In the genomic region with DNA sequence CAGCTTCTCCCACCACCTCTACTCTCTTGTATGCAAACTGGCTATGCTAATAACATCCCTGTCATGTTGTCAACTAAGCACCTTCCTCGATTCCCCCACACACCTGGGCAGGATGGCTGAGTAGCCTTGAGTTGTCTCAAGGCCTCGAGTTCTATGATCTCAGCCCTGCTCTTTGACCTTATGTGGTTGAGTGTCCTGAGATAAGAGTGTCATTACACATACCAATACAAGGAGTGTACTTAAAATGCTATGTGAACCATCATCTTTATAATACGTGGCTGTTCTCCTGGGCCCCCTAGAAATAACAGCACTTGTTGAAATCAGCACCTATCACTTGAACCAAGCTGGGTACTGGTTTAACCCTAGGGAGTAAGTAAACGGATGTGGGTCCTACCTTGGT, we compare ENCODE assay signal across 23 mouse cellular contexts.
DNase-seq lines count a peak whose midpoint lies in the region; ATAC-seq and TF ChIP-seq lines count a peak whose summit lies in the region.
"Had no signal": no experiment of that assay in that cellular context is flagged by ENCODE, and none has a peak within 500 bp of the region (broad histone marks: within the 10 kb centered on the region; RNA-seq: fewer than 3 reads in every experiment).

No protein-coding gene starts in this region.

- no peak overlapping the region for H3K4me2 ChIP-seq in intestine, embryonic 15.5 days (replicated peaks)
- no peak overlapping the region for H3K4me2 ChIP-seq in intestine, embryonic 16.5 days (ENCODE audit: low read depth, low read length)
- no peak overlapping the region for H3K4me2 ChIP-seq in intestine, postnatal 0 days (replicated peaks; ENCODE audit: low read depth)
- H3K4me2 ChIP-seq in kidney, embryonic 16.5 days (replicated peaks; ENCODE audit: low read depth, low read length), result no peak overlapping the region

- no peaks in the 10 kb centered on the region for H3K27me3 ChIP-seq in intestine, embryonic 15.5 days (replicated peaks)
- no peaks in the 10 kb centered on the region for H3K27me3 ChIP-seq in intestine, embryonic 16.5 days (replicated peaks; ENCODE audit: control insufficient read depth, insufficient read depth, low read length)
- H3K27me3 ChIP-seq in intestine, postnatal 0 days (replicated peaks; ENCODE audit: control insufficient read depth, insufficient read depth, low read length), result no peaks in the 10 kb centered on the region
- H3K27me3 ChIP-seq in kidney, embryonic 16.5 days (ENCODE audit: insufficient read depth, low read length), result no peaks in the 10 kb centered on the region
- H3K27me3 ChIP-seq: CH12.LX had no signal

- no peaks in the 10 kb centered on the region for H3K36me3 ChIP-seq in intestine, embryonic 15.5 days
- no peaks in the 10 kb centered on the region for H3K36me3 ChIP-seq in intestine, embryonic 16.5 days (ENCODE audit: control insufficient read depth, insufficient read depth, low read length)
- no peaks in the 10 kb centered on the region for H3K36me3 ChIP-seq in intestine, postnatal 0 days (ENCODE audit: control insufficient read depth, insufficient read depth)
- no peaks in the 10 kb centered on the region for H3K36me3 ChIP-seq in kidney, embryonic 16.5 days (ENCODE audit: insufficient read depth, low read length)
- H3K36me3 ChIP-seq: G1E had no signal

- H3K4me1 ChIP-seq in intestine, embryonic 15.5 days (replicated peaks), result no peaks in the 10 kb centered on the region
- no peaks in the 10 kb centered on the region for H3K4me1 ChIP-seq in intestine, embryonic 16.5 days (ENCODE audit: control insufficient read depth, insufficient read depth, low read length)
- 0 out of 2 replicates have a peak, but pooled peaks cover 5% of the 10 kb centered on the region for H3K4me1 ChIP-seq in intestine, postnatal 0 days (replicated peaks; ENCODE audit: control insufficient read depth, insufficient read depth, low read length)
- no peaks in the 10 kb centered on the region for H3K4me1 ChIP-seq in kidney, embryonic 16.5 days (ENCODE audit: insufficient read depth, low read length)

- no peak overlapping the region for H3K4me3 ChIP-seq in intestine, embryonic 15.5 days (replicated peaks)
- no peak overlapping the region for H3K4me3 ChIP-seq in intestine, embryonic 16.5 days (ENCODE audit: low read length)
- no peak overlapping the region for H3K4me3 ChIP-seq in intestine, postnatal 0 days (ENCODE audit: low read depth, low read length)
- H3K4me3 ChIP-seq in kidney, embryonic 16.5 days (ENCODE audit: low read length), result no peak overlapping the region

- WGBS in intestine, embryonic 15.5 days, result 61% methylated on average over 4 of the region's 4 CpGs
- WGBS in intestine, embryonic 16.5 days, result 59% methylated on average over 4 of the region's 4 CpGs
- 38% methylated on average over 4 of the region's 4 CpGs for WGBS in intestine, postnatal 0 days
- 77% methylated on average over 4 of the region's 4 CpGs for WGBS in kidney, embryonic 16.5 days

- H3K9ac ChIP-seq in intestine, embryonic 15.5 days, result no peak overlapping the region
- no peak overlapping the region for H3K9ac ChIP-seq in intestine, embryonic 16.5 days (ENCODE audit: low read depth, low read length)
- no peak overlapping the region for H3K9ac ChIP-seq in intestine, postnatal 0 days (ENCODE audit: low read depth, low read length)
- H3K9ac ChIP-seq in kidney, embryonic 16.5 days (replicated peaks; ENCODE audit: low read length), result no peak overlapping the region

- no peaks in the 10 kb centered on the region for H3K9me3 ChIP-seq in intestine, embryonic 15.5 days
- H3K9me3 ChIP-seq in intestine, embryonic 16.5 days (ENCODE audit: control insufficient read depth, low read length), result no peaks in the 10 kb centered on the region
- H3K9me3 ChIP-seq in intestine, postnatal 0 days (ENCODE audit: control insufficient read depth), result no peaks in the 10 kb centered on the region
- H3K9me3 ChIP-seq in kidney, embryonic 16.5 days (ENCODE audit: low read length), result no peaks in the 10 kb centered on the region

- peak; percentile 8 to 19 for DNase-seq in adrenal gland, adult (ENCODE audit: inconsistent age in 2 of 2, low spot score in 1 of 2)
- no peak for DNase-seq in adrenal gland, postnatal 10 days
- no peak for DNase-seq in frontal cortex, postnatal 10 days (ENCODE audit: low spot score in 2 of 2)
- no peak for DNase-seq in embryo, embryonic 9.5 days (ENCODE audit: extremely low spot score)
- DNase-seq: adrenal gland, adult 2 months; adrenal gland, adult 8-10 months; adrenal gland, postnatal 14 days; adrenal gland, postnatal 25 days; adrenal gland, postnatal 36 days; B cell, adult 2 months; cerebellum, adult 11 months; cerebellum, adult 11-12 months; cerebellum, adult 18-20 months; cerebellum, adult 2 months had no signal

- peak; percentile 58 for ATAC-seq in intestine, embryonic 15.5 days
- ATAC-seq in intestine, embryonic 16.5 days, result peak; percentile 74
- ATAC-seq in intestine, postnatal 0 days, result peak; percentile 81
- no peak for ATAC-seq in kidney, embryonic 16.5 days (ENCODE audit: low FRiP score, low TSS enrichment)
- ATAC-seq: activated CD4-positive, CD25-positive, alpha-beta regulatory T cell, adult 4 months; CD4-positive, CD25-positive, alpha-beta regulatory T cell, adult 4 months; Patski had no signal

- no peak for TF ChIP-seq CTCF in intestine, postnatal 0 days (IDR thresholded peaks at IDR 0.05; ENCODE audit: low read depth)

- H3K27ac ChIP-seq in intestine, embryonic 15.5 days, result no peak overlapping the region
- no peak overlapping the region for H3K27ac ChIP-seq in intestine, embryonic 16.5 days (ENCODE audit: low read length)
- H3K27ac ChIP-seq in intestine, postnatal 0 days (ENCODE audit: low read depth, low read length), result no peak overlapping the region
- no peak overlapping the region for H3K27ac ChIP-seq in kidney, embryonic 16.5 days (ENCODE audit: low read length)

Comparison
In these comparisons a context has a peak if more than half of its experiments do, and no peak if none do; other contexts are left out.
1. DNase-seq: peak in adrenal gland, adult (2 of 2); none in adrenal gland, postnatal 10 days (single experiment), frontal cortex, postnatal 10 days (0 of 2) and embryo, embryonic 9.5 days (single experiment).